Mouse (Mus musculus) bone marrow macrophage, adult 2 months (primary cell): ENCODE data around the gene Raet1e.
"Not testable (repeated sequence)": the region's sequence is repeated elsewhere in the genome, so short reads cannot be mapped to it uniquely, and the experiment has no call there.

Source experiments
- CTCF ChIP-seq: IDR thresholded peaks from 2 replicates; pipeline ENCODE4 v1.5.1; 2012; ENCODE audit warnings: low read depth, mild to moderate bottlenecking, low read length, moderate library complexity
- POLR2A ChIP-seq: IDR thresholded peaks from 2 replicates; pipeline ENCODE4 v1.6.1; 2012; ENCODE audit warnings: mild to moderate bottlenecking, low read depth, low read length, borderline replicate concordance

GRCm38 (mm10) chr10:22390146-22390545, 231.8 kb downstream of the Raet1e start:
- TF ChIP-seq CTCF, POLR2A: not testable (repeated sequence)
